Mouse (Mus musculus): Measurements from ENCODE around the gene Ado.

Gene Ado

GRCm38 (mm10) chr10:67536621-67537141, 12.1 kb downstream of the Ado start:
- DNase-seq (ENCODE audit: low read depth, low spot score), result peak; percentile 73

GRCm38 (mm10) chr10:67535972-67536371, 12.8 kb downstream of the Ado start:
- DNase-seq (ENCODE audit: low read depth, low spot score), result peak; percentile 82

- peak; percentile 80 for DNase-seq (ENCODE audit: low read depth, low spot score)
These were observed 13.5 kb downstream of the Ado start, which contains the start of gene Egr2 for GRCm38 (mm10) chr10:67535256-67535655. Gene Egr2, plus strand, starts transcription at chr10:67535475.

- DNase-seq (ENCODE audit: low read depth, low spot score), result no peak
These were observed 19.0 kb downstream of the Ado start for GRCm38 (mm10) chr10:67529769-67530168.

GRCm38 (mm10) chr10:67526435-67526834, 22.3 kb downstream of the Ado start:
- no peak for DNase-seq (ENCODE audit: low read depth, low spot score)

- no peak for DNase-seq (ENCODE audit: low read depth, low spot score)
These were observed 24.1 kb downstream of the Ado start for GRCm38 (mm10) chr10:67524694-67525093.

GRCm38 (mm10) chr10:67524130-67524529, 24.6 kb downstream of the Ado start:
- DNase-seq (ENCODE audit: low read depth, low spot score), result no peak

GRCm38 (mm10) chr10:67518733-67519132, 30.0 kb downstream of the Ado start:
- DNase-seq (ENCODE audit: low read depth, low spot score), result no peak

GRCm38 (mm10) chr10:67512871-67513270, 35.9 kb downstream of the Ado start:
- no peak for DNase-seq (ENCODE audit: low read depth, low spot score)

- peak; percentile 44 for DNase-seq (ENCODE audit: low read depth, low spot score)
These were observed 36.5 kb downstream of the Ado start for GRCm38 (mm10) chr10:67512211-67512610.

GRCm38 (mm10) chr10:67505248-67505647, 43.5 kb downstream of the Ado start:
- peak; percentile 33 for DNase-seq (ENCODE audit: low read depth, low spot score)

- DNase-seq (ENCODE audit: low read depth, low spot score), result no peak
These were observed 44.7 kb downstream of the Ado start for GRCm38 (mm10) chr10:67504046-67504445.

- peak; percentile 66 for DNase-seq (ENCODE audit: low read depth, low spot score)
These were observed 45.3 kb downstream of the Ado start for GRCm38 (mm10) chr10:67503320-67503995.

- no peak for DNase-seq (ENCODE audit: low read depth, low spot score)
These were observed 50.8 kb downstream of the Ado start for GRCm38 (mm10) chr10:67497951-67498350.

- peak; percentile 68 for DNase-seq (ENCODE audit: low read depth, low spot score)
These were observed 51.4 kb downstream of the Ado start for GRCm38 (mm10) chr10:67497144-67497892.

Measured in CD4-positive, CD25-positive, alpha-beta regulatory T cell, adult 2 months (primary cell).